Mouse (Mus musculus) limb, embryonic 15.5 days (tissue): ENCODE data around the gene Prn. TPM values are rescaled to one million over a fixed set of nuclear protein-coding genes. Genes with fewer than 3 reads are reported as not detected.

Source experiments
- ATAC-seq: fragments of 200-750 bp; cut with Nextera tagmentation; 2 replicates; pipeline ENCODE4 v1.8.0; 2017; ENCODE audit warnings: low read depth, moderate TSS enrichment; ENCODE audit not compliant: insufficient number of reproducible peaks, low FRiP score, low TSS enrichment
- H3K27ac ChIP-seq: fragments of 300-500 bp; sonication (generic); 2 replicates; pipeline ENCODE4 v1.5.1; 2015; ENCODE audit warnings: moderate library complexity, mild to moderate bottlenecking, inconsistent platforms
- H3K27me3 ChIP-seq: fragments of 300-500 bp; sonication (generic); 2 replicates; pipeline ENCODE4 v1.6.1; 2015; ENCODE audit warnings: inconsistent platforms
- H3K36me3 ChIP-seq: fragments of 300-500 bp; sonication (generic); 2 replicates; pipeline ENCODE4 v1.6.1; 2015; ENCODE audit warnings: inconsistent platforms
- H3K4me1 ChIP-seq: fragments of 300-500 bp; sonication (generic); 2 replicates; pipeline ENCODE4 v1.6.1; 2015; ENCODE audit warnings: inconsistent platforms
- H3K4me2 ChIP-seq: fragments of 300-500 bp; sonication (generic); 2 replicates; pipeline ENCODE4 v1.6.1; 2015; ENCODE audit warnings: mild to moderate bottlenecking, inconsistent platforms
- H3K4me3 ChIP-seq: fragments of 300-500 bp; sonication (generic); 2 replicates; pipeline ENCODE4 v1.5.1; 2015; ENCODE audit warnings: mild to moderate bottlenecking, inconsistent platforms
- H3K9ac ChIP-seq: fragments of 300-500 bp; sonication (generic); 2 replicates; pipeline ENCODE4 v1.6.1; 2015; ENCODE audit warnings: inconsistent platforms
- H3K9me3 ChIP-seq: fragments of 300-500 bp; sonication (generic); 2 replicates; pipeline ENCODE4 v1.6.1; 2016; ENCODE audit warnings: inconsistent platforms
- WGBS: fragments of 180-500 bp; shearing (Covaris S2); methylation state at CpG from one replicate; pipeline ENCODE4 v1.1.7; 2015; 5-methylcytosine and 5-hydroxymethylcytosine counted together
- polyA plus RNA-seq: library from polyadenylated mRNA; unstranded; fragments of >200 nt; fragmentation: Nextera tagmentation; extraction: Ambion mirVana; gene quantifications from 2 replicates; pipeline ENCODE4 v1.2.1, GENCODE M21; 2015

Prn gene
- polyA plus RNA-seq, 1 experiment from 2014 or later = not detected

DNA sequence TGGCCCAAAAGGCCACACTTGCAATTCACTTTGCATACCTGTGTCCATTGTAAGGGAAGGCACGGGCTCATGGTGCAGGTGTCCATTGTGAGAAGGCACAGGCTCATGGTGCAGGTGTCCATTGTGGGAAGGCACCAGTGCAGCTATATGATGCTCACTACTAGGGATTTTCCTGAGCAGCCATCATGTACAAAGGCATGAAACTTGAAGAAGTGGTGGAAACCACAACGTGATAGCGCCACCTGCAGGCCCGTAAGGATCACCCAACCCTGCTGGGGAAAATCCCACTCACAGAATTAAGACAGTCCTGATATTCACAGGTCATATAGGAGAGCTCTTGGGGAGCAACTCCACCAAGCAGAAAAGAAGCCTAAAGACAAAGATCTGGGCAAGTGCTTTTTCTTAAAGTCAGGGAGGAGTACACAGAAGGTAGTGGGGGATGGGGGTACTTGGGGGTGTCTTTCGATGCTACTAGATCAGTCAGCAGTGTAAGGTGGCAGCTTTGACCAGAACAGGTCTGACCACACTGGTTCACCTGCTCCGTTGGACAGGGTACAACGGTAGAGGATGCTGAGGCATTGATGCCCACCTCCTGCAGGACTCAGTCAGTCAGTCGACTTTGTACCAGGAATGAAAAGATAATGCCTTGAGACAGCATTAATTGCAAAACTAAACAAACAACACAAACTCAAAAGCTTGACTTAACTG, 29.8 kb downstream of the Prn start:
- H3K4me1 ChIP-seq = no peaks in the 10 kb centered on the region

DNA sequence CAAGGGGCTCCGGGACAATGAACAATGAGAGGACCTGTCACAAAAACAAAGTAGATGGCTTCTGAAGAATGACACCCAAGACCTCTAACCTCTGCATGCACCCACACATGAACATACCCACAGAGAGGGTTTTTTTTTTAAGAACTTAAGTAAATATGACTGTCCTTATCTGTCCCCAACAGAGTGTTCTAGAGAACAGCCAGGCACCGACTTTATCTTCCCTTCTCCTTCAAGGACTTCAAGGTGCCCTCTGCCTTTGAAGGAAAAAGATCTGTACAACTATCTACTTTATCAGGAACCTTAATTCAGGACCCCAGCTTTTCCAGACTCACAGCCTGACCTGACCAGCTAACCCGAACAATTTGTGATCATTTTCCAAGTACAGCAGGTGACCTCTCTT, 30.7 kb downstream of the Prn start:
- no peak overlapping the region for H3K4me2 ChIP-seq
- WGBS = 90% methylated on average over 3 of the region's 3 CpGs
- H3K4me3 ChIP-seq = no peak overlapping the region
- H3K27me3 ChIP-seq = no peaks in the 10 kb centered on the region
- no peak overlapping the region for H3K9ac ChIP-seq
- no peaks in the 10 kb centered on the region for H3K4me1 ChIP-seq
- H3K9me3 ChIP-seq = no peaks in the 10 kb centered on the region
- H3K27ac ChIP-seq = no peak overlapping the region
- ATAC-seq = no peak
- H3K36me3 ChIP-seq = peaks cover 6% of the 10 kb centered on the region

More for the DNA sequence above, 29.8 kb downstream of the Prn start:
- H3K4me3 ChIP-seq = no peak overlapping the region
- no peak overlapping the region for H3K27ac ChIP-seq
- no peak overlapping the region for H3K9ac ChIP-seq
- no peak overlapping the region for H3K4me2 ChIP-seq
- no peaks in the 10 kb centered on the region for H3K27me3 ChIP-seq
- no peak for ATAC-seq
- H3K36me3 ChIP-seq = peaks cover 6% of the 10 kb centered on the region
- 38% methylated on average over 8 of the region's 8 CpGs for WGBS
- no peaks in the 10 kb centered on the region for H3K9me3 ChIP-seq

DNA sequence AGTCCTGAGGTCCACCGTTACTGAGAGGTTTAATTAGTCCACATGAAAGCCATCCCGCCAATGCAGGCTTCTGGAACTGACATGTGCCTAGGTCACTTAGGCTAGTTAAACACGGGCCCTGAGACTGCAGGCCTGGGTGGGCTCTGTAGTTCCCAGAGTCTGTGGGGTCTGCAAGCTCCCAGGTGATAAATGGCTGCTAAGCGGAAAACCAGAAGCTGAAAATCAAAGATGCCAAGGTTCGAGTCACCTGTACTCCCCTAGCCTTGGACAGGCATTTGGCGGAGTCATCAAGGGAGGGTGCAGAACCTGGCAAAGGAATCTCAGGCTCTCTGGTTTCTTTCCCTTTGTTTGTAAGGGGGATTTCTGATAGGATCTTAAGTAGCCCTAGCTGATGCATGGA, 31.7 kb downstream of the Prn start:
- no peak for ATAC-seq
- H3K4me1 ChIP-seq = no peaks in the 10 kb centered on the region
- H3K9ac ChIP-seq = no peak overlapping the region
- H3K4me3 ChIP-seq = no peak overlapping the region
- H3K27ac ChIP-seq = no peak overlapping the region
- peaks cover 3% of the 10 kb centered on the region for H3K36me3 ChIP-seq
- H3K9me3 ChIP-seq = no peaks in the 10 kb centered on the region
- 56% methylated on average over 6 of the region's 6 CpGs for WGBS
- H3K4me2 ChIP-seq = no peak overlapping the region
- no peaks in the 10 kb centered on the region for H3K27me3 ChIP-seq

DNA sequence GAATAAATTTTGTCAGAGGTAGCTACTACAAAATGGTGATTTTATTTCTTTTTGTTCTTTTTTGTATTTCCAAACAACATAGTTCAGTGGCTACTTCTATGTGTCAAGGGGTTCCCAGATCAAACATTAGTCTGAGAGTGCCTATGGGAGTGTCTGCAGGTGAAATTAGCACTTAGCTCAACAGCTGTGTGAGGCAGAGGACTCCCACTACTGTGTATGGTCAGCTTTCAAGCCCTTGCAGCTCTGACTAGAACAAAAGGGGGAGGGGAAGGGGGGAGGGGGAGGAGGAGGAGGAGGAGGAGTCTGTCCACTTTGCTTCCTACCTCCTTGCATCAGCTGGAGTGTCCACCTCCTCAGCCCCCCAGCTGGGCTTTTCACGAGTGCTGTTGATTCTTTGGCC, 34.6 kb downstream of the Prn start:
- Histone ChIP-seq H3K4me2 (no peak overlapping the region), H3K36me3 (no peaks in the 10 kb centered on the region), H3K9ac (no peak overlapping the region), H3K27me3 (no peaks in the 10 kb centered on the region), H3K27ac (no peak overlapping the region), H3K4me3 (no peak overlapping the region), H3K9me3 (no peaks in the 10 kb centered on the region), H3K4me1 (0 out of 2 replicates have a peak, but pooled peaks cover 3% of the 10 kb centered on the region)
- WGBS = 44% methylated on average over 1 of the region's 1 CpGs
- ATAC-seq = no peak

DNA sequence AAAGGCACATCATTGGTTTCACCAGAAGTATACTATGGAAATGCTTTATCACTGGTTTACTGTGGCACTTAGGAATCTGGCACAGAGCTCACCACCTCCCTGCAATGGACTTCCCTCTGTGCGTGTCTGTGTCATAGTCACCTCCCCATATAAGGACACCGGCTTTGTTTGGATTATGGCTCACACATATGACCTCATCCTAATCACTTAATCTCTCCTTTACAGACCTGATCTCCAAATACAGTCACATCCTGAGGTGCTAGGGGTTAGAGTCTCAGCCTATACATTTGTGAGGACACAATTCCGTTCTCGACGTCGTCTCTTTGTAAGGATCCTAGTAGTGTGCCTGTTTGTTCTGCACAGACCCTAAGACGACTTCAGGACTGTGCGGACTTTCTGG, 35.5 kb downstream of the Prn start:
- Histone ChIP-seq H3K4me1 (peaks cover 4% of the 10 kb centered on the region; the same call in 1 of the 2 replicates), H3K9me3 (no peaks in the 10 kb centered on the region), H3K36me3 (no peaks in the 10 kb centered on the region), H3K9ac (no peak overlapping the region), H3K4me3 (no peak overlapping the region), H3K27me3 (0 out of 2 replicates have a peak, but pooled peaks cover 2% of the 10 kb centered on the region), H3K4me2 (no peak overlapping the region), H3K27ac (no peak overlapping the region)
- ATAC-seq = no peak
- 78% methylated on average over 8 of the region's 8 CpGs for WGBS

DNA sequence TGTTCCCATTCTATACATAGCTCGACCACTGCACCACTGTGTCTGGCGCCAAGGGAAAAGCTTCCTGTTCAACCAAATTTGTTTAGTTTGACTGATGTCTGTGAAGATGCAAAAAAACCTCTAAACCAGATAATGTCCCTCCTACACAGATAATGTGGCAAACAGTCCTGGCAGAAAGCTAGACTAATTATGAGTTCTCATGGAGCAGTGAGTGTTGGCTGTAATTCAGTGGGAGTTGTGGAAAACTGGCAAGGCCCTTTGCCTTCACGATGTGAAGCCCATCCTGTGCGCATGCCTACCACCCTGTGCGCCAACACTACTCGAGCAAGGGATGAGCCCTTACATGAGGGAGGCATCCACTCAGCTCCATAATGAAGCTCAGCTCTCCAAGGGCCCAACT, 36.0 kb downstream of the Prn start:
- no peak for ATAC-seq
- WGBS = 83% methylated on average over 6 of the region's 6 CpGs
- no peak overlapping the region for H3K4me2 ChIP-seq
- no peak overlapping the region for H3K4me3 ChIP-seq
- no peaks in the 10 kb centered on the region for H3K36me3 ChIP-seq
- 0 out of 2 replicates have a peak, but pooled peaks cover 6% of the 10 kb centered on the region for H3K27me3 ChIP-seq
- peaks cover 7% of the 10 kb centered on the region; the same call in 1 of the 2 replicates for H3K4me1 ChIP-seq
- H3K9ac ChIP-seq = no peak overlapping the region
- no peaks in the 10 kb centered on the region for H3K9me3 ChIP-seq
- no peak overlapping the region for H3K27ac ChIP-seq

DNA sequence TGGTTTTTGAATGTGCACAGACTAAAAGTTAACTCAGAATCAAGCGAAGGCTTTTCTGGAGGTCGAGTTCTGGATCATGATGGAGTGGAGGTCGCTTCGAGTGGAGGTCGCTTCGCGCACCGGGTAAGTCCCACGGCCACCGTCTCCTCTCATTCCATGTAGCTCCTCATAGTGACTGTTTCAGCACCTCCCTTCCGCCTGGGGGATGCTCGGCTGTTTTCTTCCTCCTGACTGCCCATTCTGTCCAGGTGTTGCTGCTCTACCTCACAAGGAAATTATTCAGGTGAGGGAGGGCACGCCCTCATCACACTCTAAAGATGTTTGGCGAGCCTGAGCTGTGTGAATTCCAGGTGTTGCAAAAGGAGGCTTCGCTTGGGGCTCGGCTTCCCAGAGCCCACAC, 36.6 kb downstream of the Prn start:
- 80% methylated on average over 16 of the region's 16 CpGs for WGBS
- no peak overlapping the region for H3K27ac ChIP-seq
- H3K9me3 ChIP-seq = no peaks in the 10 kb centered on the region
- H3K4me1 ChIP-seq = peaks cover 7% of the 10 kb centered on the region; the same call in 1 of the 2 replicates
- H3K27me3 ChIP-seq = 0 out of 2 replicates have a peak, but pooled peaks cover 6% of the 10 kb centered on the region
- H3K36me3 ChIP-seq = no peaks in the 10 kb centered on the region
- no peak overlapping the region for H3K4me2 ChIP-seq
- no peak overlapping the region for H3K4me3 ChIP-seq
- ATAC-seq = no peak
- H3K9ac ChIP-seq = no peak overlapping the region

DNA sequence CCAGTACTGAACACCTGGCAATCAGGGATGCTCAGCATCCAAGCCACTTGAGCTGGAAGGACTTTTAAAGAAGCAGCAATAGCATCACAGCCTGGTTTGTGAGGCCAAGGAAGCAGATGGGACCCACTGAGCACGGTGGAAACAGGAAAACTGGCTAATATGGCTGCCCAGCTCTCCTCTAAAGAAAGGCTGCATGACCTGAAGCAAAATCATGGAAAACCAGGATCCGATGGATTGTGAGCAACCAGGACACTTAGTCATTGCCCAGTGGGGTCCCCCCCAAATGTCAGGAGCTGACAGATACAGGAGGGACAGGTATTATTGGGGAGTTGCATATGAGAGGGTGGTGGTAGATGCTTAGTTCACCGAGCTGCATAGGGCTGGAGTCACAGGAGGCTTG, 38.4 kb downstream of the Prn start:
- Histone ChIP-seq H3K9me3 (no peaks in the 10 kb centered on the region), H3K9ac (no peak overlapping the region), H3K36me3 (no peaks in the 10 kb centered on the region), H3K27ac (no peak overlapping the region), H3K4me1 (peaks cover 14% of the 10 kb centered on the region), H3K4me2 (no peak overlapping the region), H3K4me3 (no peak overlapping the region), H3K27me3 (peaks cover 23% of the 10 kb centered on the region)
- WGBS = 80% methylated on average over 3 of the region's 3 CpGs
- ATAC-seq = no peak

DNA sequence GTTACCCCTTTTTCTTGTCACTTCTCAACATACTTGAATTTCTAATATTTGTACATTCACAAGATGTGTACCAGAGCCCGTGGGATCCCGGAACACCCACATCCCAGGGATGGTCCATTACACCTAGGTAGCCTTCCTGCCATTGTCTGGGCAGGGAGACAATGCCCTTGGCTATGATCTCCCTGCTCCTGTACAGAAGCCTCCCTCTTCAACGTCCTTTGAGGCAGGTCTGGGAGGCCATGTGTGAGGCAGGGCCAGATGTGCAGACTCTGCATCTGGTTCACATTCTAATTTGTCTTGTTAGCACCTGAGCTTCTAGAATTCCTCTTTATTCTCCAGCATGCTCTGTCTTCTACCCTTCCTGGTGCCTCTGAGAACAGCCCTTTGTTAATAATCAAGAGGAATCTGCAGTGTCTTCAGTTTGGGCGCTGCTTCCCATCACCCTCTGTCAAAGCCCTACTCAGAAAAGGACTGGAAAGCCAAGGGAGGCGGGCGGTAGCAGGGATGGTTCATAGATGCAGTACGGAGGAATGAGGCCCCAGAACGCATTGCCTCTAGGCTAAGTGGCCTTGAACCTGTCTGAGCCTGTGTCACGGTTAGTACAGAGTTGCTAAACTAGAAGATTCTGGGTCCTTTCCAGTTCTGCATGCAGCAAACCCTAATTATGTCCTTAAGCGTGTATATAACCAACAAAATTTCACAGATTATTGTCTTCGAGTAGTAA, 39.3 kb downstream of the Prn start:
- no peak overlapping the region for H3K4me3 ChIP-seq
- WGBS = 60% methylated on average over 11 of the region's 11 CpGs
- H3K9ac ChIP-seq = no peak overlapping the region
- H3K4me2 ChIP-seq = no peak overlapping the region
- peaks cover 16% of the 10 kb centered on the region for H3K4me1 ChIP-seq
- no peaks in the 10 kb centered on the region for H3K36me3 ChIP-seq
- peaks cover 32% of the 10 kb centered on the region for H3K27me3 ChIP-seq
- ATAC-seq = no peak
- no peak overlapping the region for H3K27ac ChIP-seq
- no peaks in the 10 kb centered on the region for H3K9me3 ChIP-seq

DNA sequence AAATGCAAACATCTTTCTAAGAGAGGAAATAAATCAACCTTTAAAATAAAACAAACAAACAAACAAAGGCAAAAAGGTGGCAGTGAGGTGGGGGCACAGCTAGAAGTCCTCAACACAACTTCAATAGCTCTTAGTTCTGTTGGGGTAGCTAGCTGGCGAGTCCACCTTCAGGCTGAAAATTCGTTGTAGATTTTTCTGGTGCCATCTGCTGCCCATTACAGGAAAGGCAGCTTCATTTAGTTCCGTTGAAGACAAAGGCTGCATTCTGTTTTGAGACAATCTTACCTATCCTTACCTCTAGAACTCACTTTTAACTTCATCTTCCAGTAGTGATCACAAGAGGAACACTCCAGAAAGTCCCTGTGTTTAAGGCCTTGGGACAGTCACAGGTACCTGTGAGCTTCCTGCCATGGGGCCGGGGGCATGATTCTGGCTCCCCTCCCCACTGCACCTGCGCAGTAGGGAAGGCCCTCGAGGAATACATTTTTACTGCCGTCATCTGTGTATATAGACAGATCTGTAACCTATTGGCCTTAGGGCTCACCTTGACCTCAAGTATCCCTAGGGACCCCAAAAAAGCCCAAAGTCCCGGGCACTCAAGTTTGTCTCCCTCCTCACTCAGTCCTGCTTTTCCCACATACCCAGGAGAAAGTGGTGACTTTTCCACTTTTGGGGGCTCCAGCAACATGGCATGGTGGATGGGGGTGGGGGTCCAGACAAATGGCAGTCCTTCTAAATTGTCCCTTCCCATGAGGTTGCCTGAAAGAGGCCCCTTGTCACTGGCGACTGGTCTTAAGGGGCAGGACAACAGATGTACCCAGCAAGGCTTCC, 40.2 kb downstream of the Prn start:
- H3K9me3 ChIP-seq = no peaks in the 10 kb centered on the region
- H3K4me2 ChIP-seq = no peak overlapping the region
- H3K27me3 ChIP-seq = peaks cover 39% of the 10 kb centered on the region
- no peak overlapping the region for H3K9ac ChIP-seq
- peaks cover 20% of the 10 kb centered on the region for H3K4me1 ChIP-seq
- no peak for ATAC-seq
- H3K27ac ChIP-seq = no peak overlapping the region
- H3K36me3 ChIP-seq = no peaks in the 10 kb centered on the region
- no peak overlapping the region for H3K4me3 ChIP-seq
- WGBS = 41% methylated on average over 9 of the region's 9 CpGs

DNA sequence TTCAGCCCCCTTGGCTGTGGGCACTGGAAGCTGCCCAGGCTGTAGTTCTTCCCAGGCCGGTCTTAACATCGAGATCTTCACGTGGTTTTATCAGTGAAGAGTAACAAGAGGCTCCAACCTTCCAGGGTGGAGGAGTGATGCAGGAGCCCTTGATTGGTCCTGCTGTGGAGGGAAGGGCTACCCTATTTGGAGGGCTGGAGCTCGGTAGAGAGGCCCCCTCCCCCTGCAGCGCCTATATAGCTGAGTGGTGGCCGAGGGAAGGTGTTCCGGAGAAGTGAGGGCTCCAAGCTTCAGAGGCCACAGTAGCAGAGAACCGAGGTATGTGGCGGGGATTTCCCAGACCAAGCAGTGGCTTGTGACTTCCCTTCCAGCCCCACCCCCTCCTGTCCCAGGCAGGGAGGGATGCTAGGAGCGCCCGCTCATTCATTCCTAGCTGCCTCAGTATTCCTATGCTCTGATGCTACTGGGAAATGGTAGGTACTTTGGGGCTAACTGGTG, 40.9 kb downstream of the Prn start, which contains the start of gene Prnd:
Gene Prnd, plus strand, starts transcription at position 264 of the 498 bp plus-strand sequence.
- Histone ChIP-seq H3K36me3 (no peaks in the 10 kb centered on the region), H3K27me3 (peaks cover 39% of the 10 kb centered on the region), H3K9me3 (no peaks in the 10 kb centered on the region), H3K4me2 (0 out of 2 replicates have a peak within 1 kb of the TSS, but pooled peaks have one; percentile 7), H3K4me3 (no peak within 1 kb of the TSS), H3K9ac (no peak within 1 kb of the TSS), H3K4me1 (peaks cover 25% of the 10 kb centered on the region), H3K27ac (no peak within 1 kb of the TSS)
- WGBS = 9% methylated on average over 11 of the region's 11 CpGs
- no peak for ATAC-seq
